In the genomic region with DNA sequence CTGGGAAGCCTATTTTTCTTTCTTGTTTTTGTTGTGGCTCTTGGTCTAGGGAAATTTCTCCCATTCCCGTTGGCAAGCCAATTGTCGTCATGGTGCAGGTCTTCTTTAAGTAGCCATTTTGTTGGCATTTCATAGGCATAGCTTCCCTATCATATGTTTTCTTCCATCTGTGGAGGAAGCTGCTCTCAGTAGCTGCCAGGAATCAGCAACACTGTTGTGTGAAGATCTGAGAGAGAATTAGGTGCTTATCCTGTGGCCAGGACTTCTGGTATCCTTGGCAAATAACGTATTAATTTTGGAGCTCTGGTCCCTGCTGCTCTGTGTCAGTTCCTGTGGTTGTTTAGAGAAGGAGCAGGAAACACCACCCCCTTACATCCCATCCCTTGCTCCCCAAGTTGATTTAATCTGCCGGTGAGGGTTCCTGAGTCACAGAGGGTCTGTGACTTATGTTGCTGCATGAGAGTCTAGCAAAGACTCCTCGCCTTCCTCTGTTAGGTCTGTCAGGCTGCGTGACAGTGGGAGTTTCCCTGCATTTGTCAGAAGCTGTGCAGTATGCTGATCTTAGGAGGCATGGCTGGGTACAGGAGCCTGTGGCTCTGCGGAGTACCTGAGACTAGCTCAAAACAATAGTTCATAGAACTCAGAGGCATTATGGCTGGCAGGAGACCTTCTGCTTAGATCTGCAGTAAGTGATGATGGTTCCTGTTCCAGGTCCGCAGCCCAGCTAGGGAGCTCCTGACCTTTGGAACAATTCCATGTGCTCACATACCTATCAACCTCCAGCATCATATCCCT, we compare ENCODE assay signal across 24 mouse cellular contexts.
DNase-seq lines count a peak whose midpoint lies in the region; ATAC-seq lines count a peak whose summit lies in the region.
"Had no signal": no experiment of that assay in that cellular context is flagged by ENCODE, and none has a peak within 500 bp of the region (broad histone marks: within the 10 kb centered on the region; RNA-seq: fewer than 3 reads in every experiment).

No protein-coding gene starts in this region.

- no peak overlapping the region for H3K9ac ChIP-seq in forebrain, embryonic 16.5 days (replicated peaks; ENCODE audit: low read depth, low read length)
- no peak overlapping the region for H3K9ac ChIP-seq in forebrain, embryonic 11.5 days (ENCODE audit: low read length)
- H3K9ac ChIP-seq in heart, embryonic 14.5 days (ENCODE audit: low read length) = no peak overlapping the region
- H3K9ac ChIP-seq in midbrain, embryonic 14.5 days (replicated peaks; ENCODE audit: low read length) = no peak overlapping the region
- H3K9ac ChIP-seq: embryonic facial prominence, embryonic 15.5 days; heart, embryonic 13.5 days; hindbrain, embryonic 13.5 days had no signal

- peak; percentile 51 for DNase-seq in cerebellum, adult 9-10 months
- DNase-seq in cerebellum, adult 11 months = no peak
- no peak for DNase-seq in forebrain, embryonic 11.5 days (ENCODE audit: low spot score)
- DNase-seq in heart, adult 8-10 months (ENCODE audit: low spot score) = no peak
- DNase-seq in midbrain, embryonic 14.5 days = no peak
- DNase-seq: adrenal gland, postnatal 14 days; embryo, embryonic 11 days; gastrocnemius, adult 2 months; gastrocnemius, postnatal 25 days; heart, postnatal 10 days; heart, postnatal 4 days; kidney, adult 11 months; kidney, adult 9 months had no signal

- no peak overlapping the region; the same call in 1 of the 2 replicates for H3K27ac ChIP-seq in forebrain, embryonic 16.5 days (ENCODE audit: low read length)
- H3K27ac ChIP-seq in forebrain, embryonic 11.5 days (ENCODE audit: low read depth, low read length) = no peak overlapping the region
- H3K27ac ChIP-seq in heart, embryonic 14.5 days (replicated peaks in 1 of 2; ENCODE audit: control insufficient read depth in 1 of 2, insufficient read depth in 1 of 2, low read depth in 2 of 2, low read length in 2 of 2) = no peak overlapping the region
- H3K27ac ChIP-seq in midbrain, embryonic 14.5 days (replicated peaks; ENCODE audit: low read depth, low read length) = no peak overlapping the region
- H3K27ac ChIP-seq: embryonic facial prominence, embryonic 15.5 days; gastrocnemius, adult 2 months; heart, embryonic 13.5 days; hindbrain, embryonic 13.5 days; hindbrain, postnatal 0 days; kidney, postnatal 0 days had no signal

- no peak overlapping the region for H3K4me3 ChIP-seq in forebrain, embryonic 16.5 days (replicated peaks; ENCODE audit: low read length)
- no peak overlapping the region for H3K4me3 ChIP-seq in forebrain, embryonic 11.5 days (ENCODE audit: low read depth, low read length)
- no peak overlapping the region for H3K4me3 ChIP-seq in heart, embryonic 14.5 days (ENCODE audit: control insufficient read depth in 1 of 2, insufficient read depth in 1 of 2, low read depth in 1 of 2, low read length in 2 of 2)
- no peak overlapping the region for H3K4me3 ChIP-seq in midbrain, embryonic 14.5 days (replicated peaks; ENCODE audit: low read depth, low read length)
- H3K4me3 ChIP-seq: embryonic facial prominence, embryonic 15.5 days; erythroblast, embryonic 14.5 days; gastrocnemius, adult 2 months; heart, embryonic 13.5 days; hindbrain, embryonic 13.5 days had no signal

- 70% methylated on average over 8 of the region's 8 CpGs for WGBS in forebrain, embryonic 16.5 days
- WGBS in forebrain, embryonic 11.5 days = 87% methylated on average over 8 of the region's 8 CpGs
- 69% methylated on average over 8 of the region's 8 CpGs for WGBS in heart, embryonic 14.5 days
- WGBS in midbrain, embryonic 14.5 days = 89% methylated on average over 8 of the region's 8 CpGs

- H3K27me3 ChIP-seq in forebrain, embryonic 16.5 days (replicated peaks; ENCODE audit: control insufficient read depth, insufficient read depth, low read length) = no peaks in the 10 kb centered on the region
- H3K27me3 ChIP-seq in forebrain, embryonic 11.5 days (ENCODE audit: control insufficient read depth, insufficient read depth, low read length) = no peaks in the 10 kb centered on the region
- no peaks in the 10 kb centered on the region for H3K27me3 ChIP-seq in heart, embryonic 14.5 days (ENCODE audit: control insufficient read depth, insufficient read depth, low read length)
- H3K27me3 ChIP-seq in midbrain, embryonic 14.5 days (ENCODE audit: control insufficient read depth, insufficient read depth, low read length) = no peaks in the 10 kb centered on the region
- H3K27me3 ChIP-seq: CH12.LX; embryonic facial prominence, embryonic 15.5 days; heart, embryonic 13.5 days; hindbrain, embryonic 13.5 days had no signal

- no peak overlapping the region for H3K4me2 ChIP-seq in forebrain, embryonic 16.5 days (ENCODE audit: low read length)
- no peak overlapping the region for H3K4me2 ChIP-seq in forebrain, embryonic 11.5 days (ENCODE audit: low read depth, low read length, severe bottlenecking)
- H3K4me2 ChIP-seq in heart, embryonic 14.5 days (ENCODE audit: low read length) = no peak overlapping the region
- no peak overlapping the region for H3K4me2 ChIP-seq in midbrain, embryonic 14.5 days (ENCODE audit: low read length)
- H3K4me2 ChIP-seq: embryonic facial prominence, embryonic 15.5 days; heart, embryonic 13.5 days; hindbrain, embryonic 13.5 days had no signal

- no peaks in the 10 kb centered on the region for H3K4me1 ChIP-seq in forebrain, embryonic 16.5 days (replicated peaks; ENCODE audit: control insufficient read depth, insufficient read depth, low read length)
- no peaks in the 10 kb centered on the region for H3K4me1 ChIP-seq in forebrain, embryonic 11.5 days (replicated peaks; ENCODE audit: control insufficient read depth, insufficient read depth, low read length)
- H3K4me1 ChIP-seq in heart, embryonic 14.5 days (ENCODE audit: control insufficient read depth in 2 of 2, insufficient read depth in 2 of 2, low read length in 2 of 2) = no peaks in the 10 kb centered on the region
- H3K4me1 ChIP-seq in midbrain, embryonic 14.5 days (ENCODE audit: control insufficient read depth, insufficient read depth, low read length) = no peaks in the 10 kb centered on the region
- H3K4me1 ChIP-seq: embryonic facial prominence, embryonic 15.5 days; heart, embryonic 13.5 days; hindbrain, embryonic 13.5 days had no signal

- ATAC-seq in forebrain, embryonic 16.5 days = peak; percentile 61
- no peak for ATAC-seq in forebrain, embryonic 11.5 days (replicated peaks; ENCODE audit: low FRiP score)
- ATAC-seq in heart, embryonic 14.5 days (ENCODE audit: insufficient number of reproducible peaks, insufficient read depth, low FRiP score, low read depth) = 0 out of 2 replicates have a peak, but pooled peaks have one; percentile 21
- ATAC-seq in midbrain, embryonic 14.5 days (ENCODE audit: low FRiP score, low TSS enrichment) = no peak
- ATAC-seq: activated CD4-positive, CD25-positive, alpha-beta regulatory T cell, adult 4 months; hindbrain, postnatal 0 days; Patski had no signal

- no peaks in the 10 kb centered on the region for H3K9me3 ChIP-seq in forebrain, embryonic 16.5 days (ENCODE audit: control insufficient read depth, low read length)
- H3K9me3 ChIP-seq in forebrain, embryonic 11.5 days (ENCODE audit: control insufficient read depth, low read length) = no peaks in the 10 kb centered on the region
- H3K9me3 ChIP-seq in heart, embryonic 14.5 days (ENCODE audit: control insufficient read depth, low read length) = no peaks in the 10 kb centered on the region
- H3K9me3 ChIP-seq in midbrain, embryonic 14.5 days (ENCODE audit: control insufficient read depth, low read length) = no peaks in the 10 kb centered on the region
- H3K9me3 ChIP-seq: embryonic facial prominence, embryonic 15.5 days; heart, embryonic 13.5 days; hindbrain, embryonic 13.5 days had no signal

- H3K36me3 ChIP-seq in forebrain, embryonic 16.5 days (ENCODE audit: control insufficient read depth, insufficient read depth) = no peaks in the 10 kb centered on the region
- H3K36me3 ChIP-seq in forebrain, embryonic 11.5 days (ENCODE audit: control insufficient read depth, insufficient read depth, low read length) = no peaks in the 10 kb centered on the region
- no peaks in the 10 kb centered on the region for H3K36me3 ChIP-seq in heart, embryonic 14.5 days (ENCODE audit: control insufficient read depth, insufficient read depth, low read length)
- H3K36me3 ChIP-seq in midbrain, embryonic 14.5 days (ENCODE audit: control insufficient read depth, insufficient read depth, low read length) = no peaks in the 10 kb centered on the region
- H3K36me3 ChIP-seq: embryonic facial prominence, embryonic 15.5 days; heart, embryonic 13.5 days; hindbrain, embryonic 13.5 days had no signal

Comparison
In these comparisons a context has a peak if more than half of its experiments do, and no peak if none do; other contexts are left out.
1. ATAC-seq: peak in forebrain, embryonic 16.5 days (single experiment) and heart, embryonic 14.5 days (single experiment); none in forebrain, embryonic 11.5 days (single experiment) and midbrain, embryonic 14.5 days (single experiment).